Mouse (Mus musculus): ENCODE data around the gene Fam20b. TPM values are rescaled to one million over a fixed set of nuclear protein-coding genes. Genes with fewer than 3 reads are reported as not detected.
A peak's percentile ranks its signal among the peaks of the same experiment; 100 is the strongest.
"Not testable (repeated sequence)": the region's sequence is repeated elsewhere in the genome, so short reads cannot be mapped to it uniquely, and the experiment has no call there.

Gene Fam20b
- total RNA-seq, 2 experiments from 2014 or later, result 66.8 to 77.1 TPM

DNA sequence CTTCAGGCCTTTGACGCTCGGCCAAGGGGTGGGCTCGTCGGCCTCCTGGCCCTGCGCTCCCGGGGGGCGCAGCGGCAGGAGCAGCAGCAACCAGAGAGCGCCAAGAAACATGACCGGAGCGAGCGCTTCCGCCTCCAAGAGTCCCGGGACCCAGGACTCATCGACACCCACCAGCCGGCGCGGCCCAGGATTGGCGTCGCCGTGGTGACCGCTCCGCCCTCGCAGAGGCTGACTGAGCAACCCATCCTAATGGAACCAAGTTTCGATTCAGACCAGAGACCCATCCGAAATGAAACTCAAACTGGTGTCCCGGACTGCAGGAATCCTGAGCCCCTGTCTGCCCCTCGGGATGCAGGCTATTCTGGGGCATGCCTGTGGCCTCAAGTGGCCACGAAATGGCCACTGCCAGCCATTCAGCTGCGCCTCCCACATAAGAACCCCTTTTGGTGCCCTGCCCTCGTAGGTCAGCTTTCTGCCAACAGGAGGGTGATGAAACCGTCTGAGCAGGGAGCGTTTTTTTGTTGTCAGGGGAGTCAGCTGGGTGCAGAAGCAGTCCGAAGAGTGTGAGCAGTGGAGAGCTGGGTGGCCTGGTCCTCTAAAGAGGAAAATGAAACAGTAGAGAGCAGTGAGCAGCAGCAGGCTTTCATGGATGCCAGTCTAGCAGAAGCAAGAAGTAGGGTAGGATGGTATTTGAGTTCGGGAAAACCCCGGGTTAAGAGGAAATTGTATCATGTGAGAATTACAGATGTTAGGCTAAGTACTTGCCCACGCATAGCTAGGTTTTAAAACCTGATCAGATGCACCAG lies 44.5 kb downstream of the Fam20b start, which contains the start of gene Tor3a:
TSS of gene Tor3a (minus strand) at position 162 of the 806 bp plus-strand sequence.
- DNase-seq (ENCODE audit: low spot score in 2 of 2), result peak; percentile 52 to 61
- intact Hi-C loops (cut with DNase I), result no loop called here

DNA sequence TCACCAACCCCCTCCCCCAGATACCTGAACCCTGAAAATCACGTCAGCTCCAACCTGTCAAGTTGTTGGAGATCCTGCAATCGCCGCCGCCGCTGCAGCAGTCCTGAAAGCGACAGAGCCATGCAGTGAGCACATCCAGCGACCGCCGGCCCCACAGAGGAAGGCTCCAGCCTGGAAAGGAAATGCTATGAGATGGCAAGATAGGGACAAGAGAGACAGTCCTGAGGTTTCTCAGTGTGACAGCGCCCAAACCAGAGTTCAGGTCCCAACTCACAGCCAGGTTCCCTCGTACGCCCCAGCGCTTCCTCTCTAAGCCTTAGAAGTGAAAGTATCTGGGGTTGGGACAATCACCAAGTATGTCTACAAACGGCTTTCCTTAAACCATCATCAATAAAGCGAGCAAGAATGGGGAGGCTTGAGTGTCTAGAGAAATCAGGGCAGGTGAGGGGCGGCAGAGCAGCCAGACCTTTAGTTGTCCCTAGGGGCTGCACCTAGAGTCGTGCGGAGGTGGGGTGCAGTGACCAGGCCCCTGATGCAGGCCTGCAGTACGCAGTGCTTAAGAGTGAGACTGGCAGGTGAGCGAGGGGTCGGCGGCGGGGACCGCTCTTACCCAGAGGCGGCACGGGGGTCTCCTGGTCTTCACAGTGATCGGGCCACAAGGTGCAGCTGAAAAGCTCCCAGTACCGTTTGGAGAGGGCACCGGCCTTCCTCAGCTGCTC lies 45.3 kb downstream of the Fam20b start:
- intact Hi-C loops (cut with DNase I), result no loop called here
- DNase-seq (ENCODE audit: low spot score in 2 of 2), result no peak

DNA sequence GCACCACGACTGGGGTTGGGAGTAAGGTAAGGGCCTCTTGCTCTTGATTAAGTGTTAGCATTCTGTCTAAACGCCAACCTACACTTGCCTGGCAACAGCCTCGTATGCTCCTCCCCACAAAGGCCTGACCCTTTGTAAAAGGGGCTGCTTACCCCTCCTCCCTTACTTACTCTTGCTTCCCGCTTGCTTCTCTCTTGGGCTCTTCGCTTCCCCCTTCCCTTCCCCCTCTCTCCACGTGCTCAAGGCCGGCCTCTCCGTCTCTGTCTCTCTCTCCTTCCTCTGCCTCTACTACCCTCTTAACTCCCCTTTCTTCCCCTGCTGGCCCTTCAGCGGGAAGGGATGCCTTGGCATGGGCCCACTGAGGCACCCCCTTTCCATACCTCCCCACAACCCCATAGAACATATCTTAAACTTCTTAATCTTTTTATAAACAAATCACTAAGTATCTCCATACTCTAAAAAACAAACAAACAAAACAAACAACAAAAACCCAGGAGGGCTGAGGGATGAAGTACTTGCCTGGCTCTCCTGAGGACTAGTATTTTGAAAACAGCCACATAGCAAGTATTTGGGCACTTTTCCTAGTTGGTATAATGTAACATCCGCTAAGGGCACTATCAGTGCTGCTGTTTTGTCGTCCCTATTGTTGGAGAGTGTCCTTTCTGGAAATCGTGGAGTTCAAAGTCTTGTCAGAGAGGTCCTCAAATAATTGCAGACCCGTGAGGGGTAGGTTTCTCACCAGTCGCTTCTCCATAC lies 46.0 kb downstream of the Fam20b start:
- intact Hi-C loops (cut with DNase I), result no loop called here
- no peak for DNase-seq (ENCODE audit: low spot score in 2 of 2)

DNA sequence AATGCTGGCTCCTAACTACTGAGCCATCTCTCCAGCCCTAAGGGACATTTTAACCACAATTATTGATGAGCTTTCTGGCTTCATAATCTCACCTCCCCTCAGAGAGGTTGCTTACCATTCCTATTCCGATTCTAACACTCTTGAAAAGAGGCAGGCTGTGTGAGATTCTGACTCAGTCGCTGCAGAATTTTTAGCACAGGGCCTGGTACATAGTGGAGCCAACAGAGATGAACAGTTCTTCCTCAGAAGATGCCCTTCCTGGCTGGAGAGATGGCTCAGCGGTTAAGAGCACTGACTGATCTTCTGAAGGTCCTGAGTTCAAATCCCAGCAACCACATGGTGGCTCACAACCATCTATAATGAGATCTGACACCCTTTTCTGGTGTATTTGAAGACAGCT lies 47.0 kb downstream of the Fam20b start:
- DNase-seq (ENCODE audit: low spot score in 2 of 2), result no peak
- intact Hi-C loops (cut with DNase I), result no loop called here

DNA sequence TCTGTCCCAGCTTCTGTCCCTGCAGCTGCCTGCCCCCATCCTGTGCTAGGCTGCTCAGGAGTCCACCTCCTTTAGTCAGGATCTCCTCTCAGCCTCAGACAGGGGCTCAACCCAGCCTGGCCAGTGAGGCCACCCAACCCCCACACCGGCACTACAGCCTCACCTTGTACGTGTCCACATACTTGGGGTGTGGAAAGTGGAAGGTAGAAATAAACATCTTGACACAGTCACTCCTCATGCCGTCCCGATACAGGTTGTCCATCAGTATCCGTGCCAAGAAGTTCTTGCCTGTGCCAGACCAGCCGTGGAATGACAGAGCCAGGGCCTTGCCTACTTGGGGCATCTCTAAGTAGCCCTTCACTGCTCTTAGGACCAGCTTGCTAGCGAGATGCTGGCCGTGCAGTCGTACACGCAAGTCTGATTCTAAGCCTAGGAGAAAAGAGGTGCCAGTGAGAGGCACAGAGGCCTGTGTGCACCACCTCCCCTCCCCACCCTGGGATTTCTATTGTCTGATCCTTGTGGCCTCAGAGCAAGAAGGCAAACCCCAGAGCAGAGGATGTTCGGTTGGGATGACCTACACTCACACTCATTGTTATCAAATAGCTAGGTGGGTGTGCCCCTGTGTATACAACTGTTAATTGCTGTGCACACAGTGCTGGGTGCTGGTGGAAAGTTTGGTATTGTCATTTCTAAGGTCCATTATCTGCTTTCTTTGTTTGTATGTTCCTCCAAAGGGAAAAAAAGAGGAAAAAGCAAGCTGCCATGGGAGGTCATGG lies 49.5 kb downstream of the Fam20b start:
- intact Hi-C loops (cut with DNase I), result no loop called here
- no peak for DNase-seq (ENCODE audit: low spot score in 2 of 2)

DNA sequence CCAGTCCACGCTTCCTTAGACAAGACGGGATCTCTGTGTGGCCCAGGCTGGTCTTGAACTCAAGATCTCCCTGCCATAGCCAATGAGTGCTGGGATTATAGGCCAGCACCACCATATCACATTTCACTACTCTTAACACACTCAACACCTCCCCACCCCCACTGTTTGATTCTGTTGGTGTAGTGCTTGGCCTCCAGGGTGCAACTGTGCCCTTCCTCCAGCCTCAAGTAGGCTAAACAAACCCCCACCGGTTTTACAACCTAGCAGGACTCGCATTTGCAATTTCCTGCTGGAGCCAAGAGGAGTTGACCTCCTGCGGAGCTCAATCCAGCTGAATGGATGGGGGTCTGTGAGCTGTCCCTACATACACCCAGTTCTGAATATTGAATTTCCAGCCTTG lies 50.3 kb downstream of the Fam20b start:
- DNase-seq (ENCODE audit: low spot score in 2 of 2), result no peak
- intact Hi-C loops (cut with DNase I), result no loop called here

DNA sequence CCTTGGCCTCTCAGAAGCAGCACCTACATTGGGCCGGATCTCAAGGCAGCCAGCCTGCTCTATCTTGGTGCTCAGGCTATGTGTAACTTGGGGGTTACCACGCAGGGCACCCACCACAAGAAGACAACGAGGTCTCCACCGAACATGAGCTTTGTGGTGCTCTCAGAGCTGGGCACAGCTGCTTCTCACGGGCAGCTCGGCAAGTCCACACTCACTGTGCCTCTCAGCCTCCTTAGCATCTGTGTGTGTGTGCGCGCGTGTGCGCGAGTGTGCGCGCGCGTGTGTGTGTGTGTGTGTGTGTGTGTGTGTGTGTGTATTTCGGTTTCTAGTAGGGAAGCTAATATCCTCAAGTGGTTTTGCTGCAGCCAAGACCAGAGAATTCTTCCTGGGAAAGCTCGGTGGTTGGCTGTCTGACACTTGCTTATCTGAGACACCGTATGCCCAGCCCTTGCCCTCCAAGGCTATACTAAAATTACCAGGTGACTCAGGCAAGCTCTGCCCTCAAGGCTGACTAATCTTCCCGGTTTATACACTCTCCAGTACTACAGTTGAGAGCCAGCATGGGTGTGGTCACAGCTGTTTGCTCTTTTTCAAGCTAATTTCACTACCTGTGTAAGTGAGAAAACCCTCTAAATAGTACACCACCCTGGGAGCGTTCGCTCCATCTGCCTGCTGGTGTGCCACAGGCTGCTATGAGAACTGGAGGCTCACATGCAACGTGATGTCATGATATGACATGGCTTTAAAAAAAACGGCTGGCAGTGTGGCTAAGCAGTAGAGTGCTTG lies 51.6 kb downstream of the Fam20b start:
- DNase-seq (ENCODE audit: low spot score in 2 of 2), result no peak
- intact Hi-C loops (cut with DNase I), result no loop called here

DNA sequence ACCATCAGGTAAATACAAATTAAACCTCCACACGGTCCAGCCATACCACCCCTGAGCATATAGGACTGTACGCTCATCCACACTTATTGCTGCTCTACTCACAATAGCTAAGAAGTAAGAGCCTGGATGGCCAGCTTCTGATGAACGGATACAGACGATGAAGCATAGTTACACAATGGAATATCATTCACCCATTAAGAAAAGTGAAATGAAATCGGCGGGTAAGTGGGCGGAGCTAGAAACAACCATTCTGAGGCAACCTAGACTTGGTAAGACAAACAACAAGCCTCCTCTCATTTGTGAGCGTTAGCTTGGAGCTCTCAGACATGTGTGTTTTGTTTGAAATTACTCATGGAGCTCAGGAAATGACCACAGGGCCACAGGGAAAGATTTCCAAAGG lies 53.1 kb downstream of the Fam20b start:
- no peak for DNase-seq (ENCODE audit: low spot score in 2 of 2)
- intact Hi-C loops (cut with DNase I), result no loop called here

DNA sequence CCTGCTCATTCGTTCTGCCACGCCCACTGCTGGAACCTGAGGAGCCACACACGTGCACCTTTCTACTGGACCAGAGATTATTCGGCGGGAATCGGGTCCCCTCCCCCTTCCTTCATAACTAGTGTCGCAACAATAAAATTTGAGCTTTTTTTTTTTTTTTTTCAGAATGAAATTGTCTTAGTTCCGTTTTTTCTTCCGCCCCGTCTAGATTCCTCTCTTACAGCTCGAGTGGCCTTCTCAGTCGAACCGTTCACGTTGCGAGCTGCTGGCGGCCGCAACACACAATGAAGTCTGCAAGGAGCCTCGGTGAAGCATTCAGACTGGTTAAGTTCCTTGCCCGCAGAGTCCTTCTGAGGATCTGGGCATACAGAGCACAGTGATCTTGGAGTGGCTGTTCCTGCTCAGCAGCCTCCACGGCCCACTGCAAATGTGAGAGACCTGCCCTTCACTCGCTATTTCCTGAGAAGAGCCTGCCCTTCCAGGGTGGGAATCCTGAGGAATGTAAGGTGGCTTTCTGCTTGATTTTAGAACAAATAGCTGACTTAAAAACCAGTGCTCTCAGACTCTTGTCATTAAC lies 58.1 kb downstream of the Fam20b start:
- DNase-seq (ENCODE audit: low spot score in 2 of 2); intact Hi-C loops (cut with DNase I): not testable (repeated sequence)

DNA sequence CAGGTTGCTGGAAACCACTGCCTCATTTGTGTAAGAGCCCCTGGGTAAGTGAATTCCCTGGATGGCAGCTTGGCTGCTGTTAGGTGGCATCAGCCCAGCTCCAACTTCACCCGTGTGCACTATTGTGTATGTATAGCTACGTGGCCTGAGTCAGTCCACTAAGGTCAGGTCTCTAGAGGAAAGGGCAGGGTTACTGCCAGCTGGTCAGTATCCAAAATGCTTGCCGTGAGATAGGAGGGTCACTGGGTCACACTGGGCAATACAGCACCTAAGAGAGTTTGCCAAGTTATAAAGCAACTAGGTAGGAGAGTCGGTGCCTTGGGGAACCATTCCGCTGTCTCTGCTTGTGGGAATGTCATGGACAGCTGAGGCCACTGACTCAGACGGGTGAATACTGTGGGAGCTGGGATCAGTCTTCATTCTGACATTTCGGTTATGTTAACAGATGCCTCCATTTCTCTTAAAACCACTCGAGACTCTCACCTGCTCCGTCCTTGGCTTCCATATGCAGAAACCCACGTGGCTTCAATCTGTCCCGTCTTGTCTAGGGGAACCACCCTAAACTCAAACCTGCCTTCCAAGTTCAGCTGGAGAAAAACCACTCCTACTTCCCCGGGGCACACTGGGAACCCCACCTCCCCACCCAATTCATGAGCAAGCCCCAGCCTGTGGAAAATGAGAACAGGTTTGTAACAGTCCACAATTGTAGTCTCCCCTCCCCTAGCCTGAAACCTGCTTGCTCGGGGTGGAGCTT lies 58.8 kb downstream of the Fam20b start:
- intact Hi-C loops (cut with DNase I), result no loop called here
- DNase-seq (ENCODE audit: low spot score in 2 of 2), result no peak

DNA sequence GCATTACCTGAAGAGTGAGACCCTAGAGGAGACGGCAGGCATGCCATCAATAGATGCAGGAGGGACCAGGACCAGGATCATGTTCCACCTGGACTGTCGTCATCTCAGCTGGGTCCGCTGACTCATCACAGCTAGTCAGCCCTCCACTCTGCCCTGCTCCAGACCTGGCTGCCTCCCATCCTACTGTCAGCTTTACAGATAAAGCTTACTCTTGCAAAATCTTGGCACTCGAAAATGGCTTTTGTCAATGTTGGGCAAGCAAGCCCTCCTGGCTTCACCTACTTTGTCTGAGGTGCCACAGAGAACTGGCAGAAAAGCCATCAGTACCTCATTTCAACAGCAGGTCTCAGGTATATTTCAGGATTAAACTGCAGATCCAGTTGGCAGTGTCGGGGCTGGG lies 60.2 kb downstream of the Fam20b start:
- DNase-seq (ENCODE audit: low spot score in 2 of 2), result no peak
- intact Hi-C loops (cut with DNase I), result no loop called here

DNA sequence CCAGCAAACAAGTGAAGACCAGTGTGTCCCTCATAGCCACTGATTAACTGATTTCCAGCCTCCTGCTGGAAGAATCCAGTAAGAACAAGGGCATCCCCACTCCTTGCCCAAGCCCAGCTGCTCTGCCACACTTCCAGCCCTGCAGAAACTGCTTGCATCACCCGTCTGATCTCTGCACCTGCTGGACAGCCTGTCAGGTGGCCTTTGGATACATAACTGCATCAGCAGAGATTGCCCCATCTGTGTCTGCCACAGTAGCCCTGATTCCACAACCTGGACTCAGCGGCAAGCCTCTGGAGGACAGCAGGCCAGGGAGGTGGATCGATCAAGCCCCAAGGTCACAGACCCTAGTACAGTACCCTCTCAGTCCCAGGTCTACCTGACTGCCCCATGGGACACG lies 61.4 kb downstream of the Fam20b start:
- no peak for DNase-seq (ENCODE audit: low spot score in 2 of 2)

DNA sequence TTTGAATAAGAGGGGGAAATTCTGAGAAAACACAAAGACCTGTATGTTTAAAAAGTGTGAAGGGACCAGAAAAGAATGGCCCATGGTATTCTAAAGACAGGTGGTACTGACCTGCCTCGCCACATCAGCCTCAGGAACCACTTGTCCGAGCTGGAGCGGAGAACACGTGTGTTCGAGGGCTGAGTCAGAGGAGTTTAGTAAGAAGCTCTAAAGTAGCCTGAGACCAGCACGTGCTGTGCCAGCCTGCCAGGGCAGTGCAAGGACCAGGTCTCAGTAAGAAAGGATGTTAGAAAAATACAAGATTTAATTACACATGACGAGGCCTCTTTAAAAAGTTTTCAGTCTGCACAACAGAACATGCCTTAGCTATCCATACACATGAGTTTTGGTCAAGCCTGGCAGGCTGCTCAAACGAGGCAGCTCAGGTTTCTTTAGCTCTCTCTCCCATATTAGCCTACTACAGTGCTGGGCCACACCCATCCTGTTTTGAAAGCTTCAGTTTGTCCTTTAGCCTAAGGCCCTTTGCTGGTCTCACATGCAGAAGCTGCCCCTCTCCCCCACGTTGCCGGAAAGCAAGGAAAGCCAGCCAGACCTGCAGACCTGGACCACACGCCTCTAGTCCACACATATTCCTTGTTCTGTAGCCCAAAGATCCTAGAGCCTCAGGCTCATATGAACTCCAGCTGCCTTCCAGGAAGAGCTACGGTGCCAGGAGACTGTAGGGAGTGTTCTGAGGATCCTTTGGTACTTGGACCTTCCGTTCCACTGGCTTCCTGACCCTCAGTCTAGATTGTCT lies 64.0 kb downstream of the Fam20b start:
- intact Hi-C loops (cut with DNase I), result no loop called here
- DNase-seq (ENCODE audit: low spot score in 2 of 2), result no peak

More for the DNA sequence above, 61.4 kb downstream of the Fam20b start:
- intact Hi-C loops (cut with DNase I), result no loop called here

DNA sequence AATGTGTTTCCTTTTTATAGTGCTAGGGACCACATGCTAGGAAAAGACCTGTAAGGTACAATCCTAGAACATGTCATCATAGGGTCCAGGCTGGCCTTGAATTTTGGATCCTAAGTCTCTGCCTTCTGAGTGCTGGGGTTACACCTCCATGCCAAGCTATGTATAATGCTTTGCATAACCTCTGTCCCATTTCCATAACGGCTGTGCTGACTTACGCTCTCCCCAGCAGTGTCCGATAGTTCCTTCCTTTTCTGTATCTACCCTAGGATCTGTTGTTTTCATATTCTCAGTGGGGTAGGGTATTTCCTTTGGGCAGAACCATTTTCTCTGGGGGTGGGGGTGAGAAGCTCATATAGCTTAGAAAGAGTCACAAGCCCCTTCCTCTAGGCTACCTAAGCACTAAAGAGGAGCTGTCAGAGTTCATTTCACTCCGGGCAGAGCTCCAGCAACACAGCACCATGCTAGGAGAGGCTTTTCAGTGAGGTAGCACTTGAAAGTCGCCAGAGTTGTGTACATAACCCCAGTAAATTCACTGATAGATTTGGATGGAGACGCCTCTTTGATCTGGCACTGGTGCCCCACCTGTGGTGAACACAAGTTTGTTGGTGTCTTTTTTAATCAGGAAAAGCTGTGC lies 66.6 kb downstream of the Fam20b start:
- intact Hi-C loops (cut with DNase I), result no loop called here
- no peak for DNase-seq (ENCODE audit: low spot score in 2 of 2)

DNA sequence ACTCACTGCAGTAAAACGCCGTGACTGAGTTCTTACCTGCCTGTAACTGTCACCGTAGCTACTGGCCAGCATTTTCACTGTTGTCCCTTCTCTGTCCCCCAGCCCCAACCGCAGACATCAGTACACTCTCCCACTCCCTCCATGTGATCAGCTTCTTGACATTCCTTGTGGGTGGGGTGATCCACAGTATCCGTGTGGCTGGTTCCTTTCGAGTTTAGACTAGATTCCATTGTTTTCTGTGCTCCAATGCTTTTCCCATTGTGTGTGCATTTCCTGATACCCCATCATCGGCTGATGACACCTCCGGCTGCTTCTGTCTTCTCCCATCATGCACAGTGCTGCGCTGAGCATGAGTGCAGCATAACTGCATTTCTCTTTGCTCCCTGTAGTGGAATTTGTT lies 68.3 kb downstream of the Fam20b start:
- intact Hi-C loops (cut with DNase I), result no loop called here

DNA sequence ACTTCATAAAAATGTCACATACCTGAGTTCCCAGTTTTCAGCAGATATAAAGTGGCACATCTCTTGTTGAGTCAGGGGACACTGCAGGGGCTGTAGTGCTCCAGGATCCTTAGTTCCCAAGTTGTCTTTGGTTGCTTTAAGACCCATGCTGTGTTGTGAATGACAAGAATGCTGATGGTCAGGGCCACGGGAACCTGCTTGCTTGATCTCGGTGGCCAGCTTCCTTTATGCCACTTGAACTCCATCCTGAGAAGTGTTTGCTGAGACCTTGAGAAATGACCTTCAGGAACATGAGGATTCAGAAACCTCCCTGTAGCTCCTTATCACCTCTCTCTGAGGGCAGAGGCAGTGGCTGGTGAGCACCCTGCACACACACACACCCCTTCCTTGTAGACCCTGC lies 70.2 kb downstream of the Fam20b start:
- DNase-seq (ENCODE audit: low spot score in 2 of 2), result no peak
- intact Hi-C loops (cut with DNase I), result loop anchor here (10.0 kb wide), 1 partner anchor 404 kb away; no protein-coding TSS in a partner anchor

More for the DNA sequence above, 68.3 kb downstream of the Fam20b start:
- DNase-seq (ENCODE audit: low spot score in 2 of 2), result no peak

All from left cerebral cortex, postnatal 36 days (tissue).